Mouse (Mus musculus): Measurements from ENCODE around the gene 1700001P01Rik.
"Not testable (repeated sequence)": the region's sequence is repeated elsewhere in the genome, so short reads cannot be mapped to it uniquely, and the experiment has no call there.

1700001P01Rik gene

GRCm38 (mm10) chr11:97793165-97793564 lies 17.4 kb upstream of the 1700001P01Rik start:
- DNase-seq (ENCODE audit: low read depth, low spot score), result peak; percentile 65

GRCm38 (mm10) chr11:97790778-97791438 lies 15.2 kb upstream of the 1700001P01Rik start:
- DNase-seq (ENCODE audit: low read depth, low spot score), result not testable (repeated sequence)

GRCm38 (mm10) chr11:97789727-97790126 lies 14.0 kb upstream of the 1700001P01Rik start:
- no peak for DNase-seq (ENCODE audit: low read depth, low spot score)

- no peak for DNase-seq (ENCODE audit: low read depth, low spot score)
Observed at GRCm38 (mm10) chr11:97787961-97788360, 12.2 kb upstream of the 1700001P01Rik start.

GRCm38 (mm10) chr11:97782564-97782895 lies 6.8 kb upstream of the 1700001P01Rik start:
- DNase-seq (ENCODE audit: low read depth, low spot score), result no peak

GRCm38 (mm10) chr11:97781832-97782563 lies 6.3 kb upstream of the 1700001P01Rik start, which contains the start of gene Rpl23:
TSS of gene Rpl23 (minus strand) at chr11:97782437.
- DNase-seq (ENCODE audit: low read depth, low spot score), result peak; percentile 98

GRCm38 (mm10) chr11:97781478-97781831 lies 5.7 kb upstream of the 1700001P01Rik start:
- DNase-seq (ENCODE audit: low read depth, low spot score), result no peak

GRCm38 (mm10) chr11:97779968-97780701 lies 4.4 kb upstream of the 1700001P01Rik start:
- no peak for DNase-seq (ENCODE audit: low read depth, low spot score)

- no peak for DNase-seq (ENCODE audit: low read depth, low spot score)
Observed at GRCm38 (mm10) chr11:97778918-97779317, 3.2 kb upstream of the 1700001P01Rik start.

GRCm38 (mm10) chr11:97777129-97777529 lies 1.4 kb upstream of the 1700001P01Rik start:
- no peak for DNase-seq (ENCODE audit: low read depth, low spot score)

GRCm38 (mm10) chr11:97776497-97777128 lies 895 bp upstream of the 1700001P01Rik start:
- DNase-seq (ENCODE audit: low read depth, low spot score), result no peak

- no peak for DNase-seq (ENCODE audit: low read depth, low spot score)
Observed at GRCm38 (mm10) chr11:97775186-97775585, 532 bp downstream of the 1700001P01Rik start.

GRCm38 (mm10) chr11:97771410-97771809 lies 4.3 kb downstream of the 1700001P01Rik start:
- no peak for DNase-seq (ENCODE audit: low read depth, low spot score)

- DNase-seq (ENCODE audit: low read depth, low spot score), result no peak
Observed at GRCm38 (mm10) chr11:97769704-97770103, 6.0 kb downstream of the 1700001P01Rik start.

GRCm38 (mm10) chr11:97766154-97766881 lies 9.4 kb downstream of the 1700001P01Rik start, which contains the start of gene Cwc25:
TSS of gene Cwc25 (minus strand) at chr11:97766556.
- DNase-seq (ENCODE audit: low read depth, low spot score), result peak; percentile 95

- DNase-seq (ENCODE audit: low read depth, low spot score), result no peak
Observed at GRCm38 (mm10) chr11:97761638-97762037, 14.1 kb downstream of the 1700001P01Rik start.

GRCm38 (mm10) chr11:97758942-97759341 lies 16.8 kb downstream of the 1700001P01Rik start:
- no peak for DNase-seq (ENCODE audit: low read depth, low spot score)

GRCm38 (mm10) chr11:97758125-97758524 lies 17.6 kb downstream of the 1700001P01Rik start:
- no peak for DNase-seq (ENCODE audit: low read depth, low spot score)

- DNase-seq (ENCODE audit: low read depth, low spot score), result no peak
Observed at GRCm38 (mm10) chr11:97753277-97753676, 22.4 kb downstream of the 1700001P01Rik start.

GRCm38 (mm10) chr11:97748496-97748895 lies 27.2 kb downstream of the 1700001P01Rik start:
- no peak for DNase-seq (ENCODE audit: low read depth, low spot score)

- DNase-seq (ENCODE audit: low read depth, low spot score), result no peak
Observed at GRCm38 (mm10) chr11:97747773-97748172, 27.9 kb downstream of the 1700001P01Rik start.

Data from forelimb bud, embryonic 11.5 days (tissue).